Mouse (Mus musculus) erythroblast, embryonic 14.5 days (primary cell): ENCODE measurements around the gene Majin. TPM values are rescaled to one million over a fixed set of nuclear protein-coding genes. Genes with fewer than 3 reads are reported as not detected.

Experiments
- H3K27me3 ChIP-seq: 2 replicates; pipeline ENCODE4 v1.6.1; 2012; ENCODE audit warnings: inconsistent platforms; ENCODE audit not compliant: control insufficient read depth
- H3K36me3 ChIP-seq: 2 replicates; pipeline ENCODE4 v1.6.1; 2012; ENCODE audit warnings: mild to moderate bottlenecking, inconsistent platforms; ENCODE audit not compliant: control insufficient read depth
- H3K4me1 ChIP-seq: 2 replicates; pipeline ENCODE4 v1.6.1; 2012; ENCODE audit warnings: inconsistent platforms; ENCODE audit not compliant: control insufficient read depth
- H3K4me3 ChIP-seq: replicated peaks from 2 replicates; pipeline ENCODE3; 2012; ENCODE audit warnings: moderate library complexity, mild to moderate bottlenecking, inconsistent platforms
- H3K9me3 ChIP-seq: 2 replicates; pipeline ENCODE4 v1.6.1; 2012; ENCODE audit warnings: low read length, inconsistent platforms, mixed read lengths; ENCODE audit not compliant: control insufficient read depth
- GATA1 ChIP-seq: IDR thresholded peaks from 2 replicates; pipeline ENCODE4 v1.6.1; 2012; ENCODE audit warnings: low read length, inconsistent platforms, mixed read lengths
- TAL1 ChIP-seq: IDR thresholded peaks from 3 replicates; pipeline ENCODE4 v1.6.1; 2012; ENCODE audit warnings: low read length, inconsistent platforms, mixed read lengths
- polyA plus RNA-seq: library from polyadenylated mRNA; stranded (reverse); fragments of >175 nt; gene quantifications from 2 replicates; pipeline ENCODE4 v1.2.3, GENCODE M21; 2012

Majin gene
- polyA plus RNA-seq, 1 experiment = not detected

GRCm38 (mm10) chr19:6216046-6216705 is 32.0 kb downstream of the Majin start:
- no peak overlapping the region for H3K4me3 ChIP-seq
- no peaks in the 10 kb centered on the region; the same call in 1 of the 2 replicates for H3K27me3 ChIP-seq
- no peaks in the 10 kb centered on the region for H3K36me3 ChIP-seq
- H3K4me1 ChIP-seq = no peaks in the 10 kb centered on the region
- H3K9me3 ChIP-seq = no peaks in the 10 kb centered on the region
- TF ChIP-seq TAL1 (no peak), GATA1 (no peak)

GRCm38 (mm10) chr19:6218606-6219005 is 34.4 kb downstream of the Majin start:
- H3K4me3 ChIP-seq = no peak overlapping the region
- no peaks in the 10 kb centered on the region; the same call in 1 of the 2 replicates for H3K27me3 ChIP-seq
- no peaks in the 10 kb centered on the region for H3K36me3 ChIP-seq
- TF ChIP-seq TAL1 (no peak), GATA1 (no peak)
- no peaks in the 10 kb centered on the region for H3K9me3 ChIP-seq
- H3K4me1 ChIP-seq = no peaks in the 10 kb centered on the region

GRCm38 (mm10) chr19:6226135-6226534 is 41.9 kb downstream of the Majin start, which contains the start of gene Gpha2:
Gpha2 (plus strand) TSS chr19:6226380.
- no peaks in the 10 kb centered on the region for H3K9me3 ChIP-seq

GRCm38 (mm10) chr19:6226763-6227162 is 42.6 kb downstream of the Majin start:
- H3K36me3 ChIP-seq = peaks cover 21% of the 10 kb centered on the region

More at GRCm38 (mm10) chr19:6226135-6226534, 41.9 kb downstream of the Majin start, which contains the start of gene Gpha2:
- peaks cover 21% of the 10 kb centered on the region for H3K36me3 ChIP-seq
- H3K4me1 ChIP-seq = peaks cover 9% of the 10 kb centered on the region
- H3K27me3 ChIP-seq = no peaks in the 10 kb centered on the region
- no peak within 1 kb of the TSS for H3K4me3 ChIP-seq
- TF ChIP-seq TAL1 (no peak), GATA1 (no peak)

GRCm38 (mm10) chr19:6227864-6228263 is 43.7 kb downstream of the Majin start:
- H3K4me1 ChIP-seq = peaks cover 9% of the 10 kb centered on the region
- H3K4me3 ChIP-seq = no peak overlapping the region
- peaks cover 25% of the 10 kb centered on the region for H3K36me3 ChIP-seq
- TF ChIP-seq GATA1 (no peak), TAL1 (no peak)
- no peaks in the 10 kb centered on the region for H3K9me3 ChIP-seq
- H3K27me3 ChIP-seq = no peaks in the 10 kb centered on the region

More at GRCm38 (mm10) chr19:6226763-6227162, 42.6 kb downstream of the Majin start:
- Histone ChIP-seq H3K4me3 (no peak overlapping the region), H3K4me1 (peaks cover 9% of the 10 kb centered on the region), H3K27me3 (no peaks in the 10 kb centered on the region), H3K9me3 (no peaks in the 10 kb centered on the region)
- TF ChIP-seq TAL1 (no peak), GATA1 (no peak)

- Histone ChIP-seq H3K4me3 (no peak overlapping the region), H3K27me3 (no peaks in the 10 kb centered on the region), H3K4me1 (peaks cover 31% of the 10 kb centered on the region), H3K36me3 (peaks cover 28% of the 10 kb centered on the region), H3K9me3 (no peaks in the 10 kb centered on the region)
- TF ChIP-seq TAL1 = no peak
- no peak for TF ChIP-seq GATA1
These were observed 46.2 kb downstream of the Majin start for GRCm38 (mm10) chr19:6230411-6230810.

GRCm38 (mm10) chr19:6231036-6231435 is 46.8 kb downstream of the Majin start:
- H3K36me3 ChIP-seq = peaks cover 28% of the 10 kb centered on the region
- no peaks in the 10 kb centered on the region for H3K9me3 ChIP-seq

GRCm38 (mm10) chr19:6233647-6234046 is 49.5 kb downstream of the Majin start:
- Histone ChIP-seq H3K4me1 (peaks cover 51% of the 10 kb centered on the region), H3K36me3 (peaks cover 20% of the 10 kb centered on the region), H3K4me3 (no peak overlapping the region), H3K9me3 (no peaks in the 10 kb centered on the region), H3K27me3 (no peaks in the 10 kb centered on the region)
- TF ChIP-seq TAL1 (no peak), GATA1 (no peak)

More at GRCm38 (mm10) chr19:6231036-6231435, 46.8 kb downstream of the Majin start:
- Histone ChIP-seq H3K4me3 (no peak overlapping the region), H3K4me1 (peaks cover 36% of the 10 kb centered on the region), H3K27me3 (no peaks in the 10 kb centered on the region)
- no peak for TF ChIP-seq GATA1
- no peak for TF ChIP-seq TAL1

- peak overlapping the region; percentile 82 for H3K4me3 ChIP-seq
These were observed 50.3 kb downstream of the Majin start for GRCm38 (mm10) chr19:6234337-6235083.

More at GRCm38 (mm10) chr19:6234337-6235083, 50.3 kb downstream of the Majin start:
- H3K36me3 ChIP-seq = peaks cover 17% of the 10 kb centered on the region
- no peak; the same call in 2 of the 3 replicates for TF ChIP-seq TAL1
- peaks cover 59% of the 10 kb centered on the region for H3K4me1 ChIP-seq
- H3K9me3 ChIP-seq = no peaks in the 10 kb centered on the region
- H3K27me3 ChIP-seq = no peaks in the 10 kb centered on the region
